Mouse (Mus musculus): ENCODE measurements around the gene 4930518I15Rik. TPM values are rescaled to one million over a fixed set of nuclear protein-coding genes. Genes with fewer than 3 reads are reported as not detected.
"Not testable (repeated sequence)": the region's sequence is repeated elsewhere in the genome, so short reads cannot be mapped to it uniquely, and the experiment has no call there.

The 4930518I15Rik gene
- total and polyA plus RNA-seq, 2 experiments from 2014 or later, result 1.7 to 3.6 TPM

DNA sequence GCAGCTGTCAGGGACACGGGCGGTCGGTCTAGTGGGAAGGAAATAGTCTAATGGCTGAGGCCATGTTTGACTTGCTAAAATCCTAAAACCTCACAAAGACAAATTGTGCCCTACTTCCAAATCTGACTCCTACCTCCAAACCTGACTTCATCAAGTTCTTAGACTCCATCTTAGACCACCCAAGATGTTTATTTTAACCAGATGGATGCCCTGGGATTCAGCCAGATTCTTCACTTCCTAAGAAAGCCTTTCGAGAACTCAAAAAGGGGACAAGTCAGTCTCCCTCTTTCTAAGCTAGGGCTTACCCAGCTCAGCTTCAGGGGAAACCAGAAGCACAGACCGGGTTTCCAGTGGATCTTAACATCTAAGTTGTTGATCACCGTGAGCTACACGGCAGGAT lies 925 bp upstream of the 4930518I15Rik start:
- ATAC-seq (no peak), DNase-seq (ENCODE audit: low spot score) (no peak)
- Histone ChIP-seq H3K4me3 (ENCODE audit: low read length) (no peak overlapping the region), H3K27ac (no peak overlapping the region), H3K4me2 (ENCODE audit: low read depth, low read length) (no peak overlapping the region), H3K36me3 (ENCODE audit: insufficient read depth, low read length) (no peaks in the 10 kb centered on the region), H3K9ac (replicated peaks; ENCODE audit: low read length) (no peak overlapping the region), H3K27me3 (ENCODE audit: insufficient read depth, low read length) (no peaks in the 10 kb centered on the region), H3K4me1 (ENCODE audit: insufficient read depth, low read length) (peaks cover 3% of the 10 kb centered on the region; the same call in 1 of the 2 replicates), H3K9me3 (ENCODE audit: low read length) (no peaks in the 10 kb centered on the region)
- WGBS, result 78% methylated on average over 7 of the region's 7 CpGs
- no peak for TF ChIP-seq CTCF (IDR thresholded peaks at IDR 0.05; ENCODE audit: low read depth)

DNA sequence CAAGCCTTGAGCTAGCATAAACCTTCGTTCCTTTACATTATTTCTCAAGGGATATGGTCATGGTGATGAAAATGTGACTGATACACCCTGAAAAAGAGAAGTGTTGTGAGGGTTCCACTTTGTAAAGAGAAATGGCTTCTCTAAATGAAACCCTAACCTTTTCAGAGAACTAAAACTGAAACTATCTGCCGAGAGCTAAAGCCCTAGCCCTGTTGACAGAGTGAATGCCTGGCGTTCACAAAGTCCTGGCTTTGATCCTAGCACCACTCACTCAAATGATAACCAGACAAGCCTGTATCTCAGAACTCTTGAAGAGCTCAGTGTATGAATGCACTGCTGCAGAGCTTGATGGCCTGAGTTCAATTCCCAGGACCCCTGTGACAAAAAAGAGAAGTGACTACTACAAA lies 358 bp downstream of the 4930518I15Rik start:
- no peak overlapping the region for H3K4me2 ChIP-seq (ENCODE audit: low read depth, low read length)
- H3K9ac ChIP-seq (replicated peaks; ENCODE audit: low read length), result no peak overlapping the region
- H3K36me3 ChIP-seq (ENCODE audit: insufficient read depth, low read length), result no peaks in the 10 kb centered on the region
- H3K9me3 ChIP-seq (ENCODE audit: low read length), result no peaks in the 10 kb centered on the region
- 66% methylated on average over 3 of the region's 3 CpGs for WGBS
- H3K4me3 ChIP-seq (ENCODE audit: low read length), result no peak overlapping the region
- no peaks in the 10 kb centered on the region for H3K27me3 ChIP-seq (ENCODE audit: insufficient read depth, low read length)
- ATAC-seq (no peak), DNase-seq (ENCODE audit: low spot score) (no peak)
- H3K4me1 ChIP-seq (ENCODE audit: insufficient read depth, low read length), result no peaks in the 10 kb centered on the region
- no peak for TF ChIP-seq CTCF (IDR thresholded peaks at IDR 0.05; ENCODE audit: low read depth)
- no peak overlapping the region for H3K27ac ChIP-seq

DNA sequence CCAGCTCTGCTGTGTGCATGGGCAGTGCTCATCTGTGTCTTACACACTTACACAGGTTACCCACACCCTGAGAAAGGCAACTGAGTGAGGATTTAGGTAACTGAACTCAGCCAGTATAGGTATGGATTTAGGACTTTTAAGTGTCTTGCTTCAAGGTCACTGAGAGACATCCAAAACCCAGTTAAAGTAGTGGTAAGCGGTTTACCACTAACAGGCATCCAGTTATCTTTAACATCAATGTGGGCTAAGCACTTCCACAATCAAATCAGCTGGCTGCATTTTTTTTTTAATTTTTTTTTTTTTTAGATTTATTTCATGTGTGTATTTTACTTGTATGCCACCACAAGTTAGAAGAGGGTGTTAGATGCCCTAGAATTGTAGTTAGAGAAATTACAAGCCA lies 1.4 kb downstream of the 4930518I15Rik start:
- no peak for DNase-seq (ENCODE audit: low spot score)
- 98% methylated on average over 1 of the region's 1 CpGs for WGBS
- Histone ChIP-seq H3K9ac (replicated peaks; ENCODE audit: low read length) (no peak overlapping the region), H3K27me3 (ENCODE audit: insufficient read depth, low read length) (no peaks in the 10 kb centered on the region), H3K4me3 (ENCODE audit: low read length) (no peak overlapping the region), H3K36me3 (ENCODE audit: insufficient read depth, low read length) (no peaks in the 10 kb centered on the region), H3K27ac (no peak overlapping the region), H3K9me3 (ENCODE audit: low read length) (no peaks in the 10 kb centered on the region), H3K4me2 (ENCODE audit: low read depth, low read length) (no peak overlapping the region), H3K4me1 (ENCODE audit: insufficient read depth, low read length) (no peaks in the 10 kb centered on the region)
- TF ChIP-seq CTCF (IDR thresholded peaks at IDR 0.05; ENCODE audit: low read depth), result no peak
- ATAC-seq, result no peak

DNA sequence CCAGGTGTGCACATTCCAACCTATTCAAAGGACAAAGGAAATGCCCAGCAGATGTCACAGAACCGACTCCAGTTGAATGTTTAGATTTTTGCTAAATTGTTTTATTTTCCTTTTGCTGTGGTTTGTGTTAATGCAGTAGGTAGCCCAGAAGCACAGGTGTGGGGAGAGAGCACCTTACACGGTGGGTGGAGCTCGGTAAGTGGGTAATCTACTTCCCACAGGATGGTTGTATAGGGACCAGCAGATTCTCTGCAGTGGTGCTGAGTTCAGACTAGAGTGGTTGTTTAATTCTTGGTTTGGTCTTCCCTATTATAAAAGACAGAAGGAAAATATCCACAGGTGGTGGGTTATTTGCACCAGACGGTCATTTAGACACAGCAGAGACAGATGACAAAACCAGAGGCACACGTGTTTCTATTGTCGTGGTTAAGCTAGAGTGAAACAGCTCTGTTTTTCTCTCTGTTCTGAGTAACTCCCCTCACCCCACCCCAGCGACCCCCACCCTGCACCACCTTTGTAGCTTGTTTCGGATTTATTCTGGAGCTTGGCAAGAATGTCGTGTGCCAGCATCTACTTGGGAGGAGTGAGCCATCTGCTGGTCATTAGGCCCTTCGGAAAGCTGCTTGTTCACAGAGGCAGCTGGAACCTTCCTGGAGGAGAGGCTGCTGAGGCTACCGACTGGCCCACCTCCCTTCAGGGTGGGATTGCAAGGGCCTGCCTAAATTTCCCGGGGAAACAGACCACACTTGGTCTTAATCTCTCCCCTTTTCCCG lies 3.6 kb downstream of the 4930518I15Rik start:
- peak; percentile 70 for TF ChIP-seq CTCF (IDR thresholded peaks at IDR 0.05; ENCODE audit: low read depth)
- H3K27ac ChIP-seq, result not testable (repeated sequence)

DNA sequence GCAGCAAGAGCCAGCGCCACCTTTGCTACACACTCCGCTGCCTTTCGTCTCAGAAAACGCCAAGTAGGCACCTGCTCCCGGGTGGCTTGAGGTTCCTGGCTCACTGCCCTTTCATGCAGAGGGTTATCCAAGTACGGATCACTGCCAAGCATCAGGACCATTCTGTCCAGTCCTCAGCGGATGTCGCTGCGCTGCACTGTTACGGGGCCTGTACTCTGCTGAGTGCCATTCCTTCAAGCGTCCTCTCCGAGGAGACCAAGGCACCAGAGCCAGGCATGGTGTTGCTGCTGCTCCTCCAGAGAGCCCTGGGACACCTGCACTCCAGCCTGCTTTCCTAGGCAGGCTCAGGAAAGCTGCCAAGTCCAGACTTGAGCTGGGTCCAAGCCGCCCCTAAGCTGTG lies 4.2 kb downstream of the 4930518I15Rik start:
- not testable (repeated sequence) for H3K4me2 ChIP-seq (ENCODE audit: low read depth, low read length); H3K4me3 ChIP-seq (ENCODE audit: low read length); H3K27me3 ChIP-seq (ENCODE audit: insufficient read depth, low read length); H3K9me3 ChIP-seq (ENCODE audit: low read length); H3K36me3 ChIP-seq (ENCODE audit: insufficient read depth, low read length); H3K27ac ChIP-seq; DNase-seq (ENCODE audit: low spot score); H3K9ac ChIP-seq (replicated peaks; ENCODE audit: low read length); H3K4me1 ChIP-seq (ENCODE audit: insufficient read depth, low read length)
- peak; percentile 70 for ATAC-seq
- WGBS, result 53% methylated on average over 8 of the region's 13 CpGs

More for the DNA sequence above, 3.6 kb downstream of the 4930518I15Rik start:
- not testable (repeated sequence) for H3K9me3 ChIP-seq (ENCODE audit: low read length); H3K4me1 ChIP-seq (ENCODE audit: insufficient read depth, low read length); H3K36me3 ChIP-seq (ENCODE audit: insufficient read depth, low read length); H3K9ac ChIP-seq (replicated peaks; ENCODE audit: low read length); H3K4me2 ChIP-seq (ENCODE audit: low read depth, low read length); H3K27me3 ChIP-seq (ENCODE audit: insufficient read depth, low read length); H3K4me3 ChIP-seq (ENCODE audit: low read length)
- 38% methylated on average over 13 of the region's 13 CpGs for WGBS
- DNase-seq (ENCODE audit: low spot score) (peak; percentile 87), ATAC-seq (peak; percentile 56)

DNA sequence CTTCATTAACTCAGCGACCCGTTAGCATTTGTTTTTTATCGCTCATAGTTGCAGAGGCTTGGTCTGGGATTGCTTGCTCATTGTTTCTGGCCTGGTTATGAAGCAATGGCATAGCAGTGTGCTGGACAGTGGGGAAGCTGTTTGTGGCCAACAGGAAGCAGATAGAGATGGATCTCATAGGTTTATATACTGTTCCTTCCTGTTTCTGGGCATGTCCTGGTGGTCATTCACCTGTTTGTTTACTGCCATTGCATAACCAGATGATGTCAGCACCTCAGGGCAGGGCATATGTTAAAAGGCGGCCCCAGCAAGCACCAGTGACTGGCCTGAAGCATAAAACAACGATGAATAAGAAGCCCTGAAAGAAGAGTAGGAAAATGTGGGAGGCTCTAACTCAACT lies 7.2 kb downstream of the 4930518I15Rik start:
- no peak for DNase-seq (ENCODE audit: low spot score)
- Histone ChIP-seq H3K4me1 (ENCODE audit: insufficient read depth, low read length) (0 out of 2 replicates have a peak, but pooled peaks cover 3% of the 10 kb centered on the region), H3K27me3 (ENCODE audit: insufficient read depth, low read length) (no peaks in the 10 kb centered on the region), H3K4me2 (ENCODE audit: low read depth, low read length) (no peak overlapping the region), H3K36me3 (ENCODE audit: insufficient read depth, low read length) (no peaks in the 10 kb centered on the region), H3K4me3 (ENCODE audit: low read length) (no peak overlapping the region), H3K9me3 (ENCODE audit: low read length) (no peaks in the 10 kb centered on the region), H3K27ac (no peak overlapping the region), H3K9ac (replicated peaks; ENCODE audit: low read length) (no peak overlapping the region)
- WGBS, result 87% methylated on average over 5 of the region's 5 CpGs
- no peak for ATAC-seq
- TF ChIP-seq CTCF (IDR thresholded peaks at IDR 0.05; ENCODE audit: low read depth), result no peak

DNA sequence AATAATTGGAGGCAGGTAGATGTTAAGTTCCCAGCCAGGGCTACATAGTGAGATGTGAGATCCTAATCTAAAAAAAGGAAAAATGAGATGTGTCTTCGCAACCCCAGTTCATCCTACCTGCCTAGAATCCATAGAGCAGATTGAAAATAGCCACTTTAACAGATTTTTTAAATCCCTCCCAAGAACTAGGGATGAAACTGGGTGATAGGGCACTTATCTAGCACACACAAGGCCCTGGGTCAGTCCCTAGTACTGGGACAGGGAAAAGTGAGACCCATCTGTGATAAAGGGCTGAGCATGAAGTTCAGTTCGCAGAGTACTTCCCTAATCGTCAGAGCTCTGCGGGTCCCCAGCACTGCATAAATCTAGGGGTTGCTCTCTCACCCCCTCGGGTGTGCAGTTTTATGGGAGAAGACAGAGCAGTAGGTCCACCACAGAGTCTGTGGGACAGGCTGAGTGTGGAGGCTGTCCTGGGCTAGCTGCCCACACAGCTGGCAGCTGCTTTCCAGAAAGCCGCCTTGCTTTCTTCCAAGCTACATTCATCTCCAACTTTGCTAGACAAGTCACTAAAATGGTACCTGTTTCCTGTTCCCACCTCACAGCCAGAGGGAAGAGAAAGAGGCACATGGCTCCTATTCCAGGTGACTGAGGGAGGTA lies 9.1 kb downstream of the 4930518I15Rik start:
- no peak overlapping the region for H3K4me3 ChIP-seq (ENCODE audit: low read length)
- 78% methylated on average over 6 of the region's 6 CpGs for WGBS
- ATAC-seq (no peak), DNase-seq (ENCODE audit: low spot score) (no peak)
- no peak overlapping the region for H3K9ac ChIP-seq (replicated peaks; ENCODE audit: low read length)
- H3K27ac ChIP-seq, result no peak overlapping the region
- 0 out of 2 replicates have a peak, but pooled peaks cover 9% of the 10 kb centered on the region for H3K4me1 ChIP-seq (ENCODE audit: insufficient read depth, low read length)
- no peaks in the 10 kb centered on the region for H3K27me3 ChIP-seq (ENCODE audit: insufficient read depth, low read length)
- H3K9me3 ChIP-seq (ENCODE audit: low read length), result no peaks in the 10 kb centered on the region
- TF ChIP-seq CTCF (IDR thresholded peaks at IDR 0.05; ENCODE audit: low read depth), result no peak
- no peak overlapping the region for H3K4me2 ChIP-seq (ENCODE audit: low read depth, low read length)
- no peaks in the 10 kb centered on the region for H3K36me3 ChIP-seq (ENCODE audit: insufficient read depth, low read length)
